Mouse (Mus musculus): ENCODE results near the gene Calml4. TPM values are rescaled to one million over a fixed set of nuclear protein-coding genes. Genes with fewer than 3 reads are reported as not detected.
"Not testable (repeated sequence)": the region's sequence is repeated elsewhere in the genome, so short reads cannot be mapped to it uniquely, and the experiment has no call there.

The Calml4 gene
- total and polyA plus RNA-seq, 3 experiments: not detected

DNA sequence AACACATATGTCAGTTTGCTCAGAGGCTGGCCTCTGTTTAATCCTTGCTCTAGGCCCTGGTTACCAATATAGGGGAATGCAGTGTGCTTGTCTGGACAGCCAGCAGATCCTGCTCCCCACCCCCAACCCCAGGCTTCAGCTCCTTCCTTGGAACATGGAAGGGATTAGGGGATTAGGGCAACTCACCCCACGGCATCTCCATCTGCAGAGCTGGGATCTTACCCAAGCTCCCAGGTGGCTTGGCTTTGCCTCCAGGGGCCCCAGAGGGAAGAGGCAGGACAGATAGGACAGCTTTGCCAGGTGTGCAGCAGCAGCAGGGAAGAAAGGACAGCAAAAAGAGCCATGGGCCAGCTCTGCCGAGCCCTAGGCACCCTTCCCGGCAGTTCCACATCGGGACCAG, 3.0 kb downstream of the Calml4 start:
- no peak overlapping the region for H3K27ac ChIP-seq (ENCODE audit: insufficient read depth, low read depth)
- no peak overlapping the region for H3K4me2 ChIP-seq (ENCODE audit: insufficient read depth, low read depth, poor library complexity, severe bottlenecking)
- DNase-seq (ENCODE audit: extremely low read depth): no peak
- H3K79me2 ChIP-seq (replicated peaks; ENCODE audit: control insufficient read depth, extremely low read depth, insufficient read depth, poor library complexity, severe bottlenecking): no peaks in the 10 kb centered on the region
- in situ Hi-C loops (cut with MboI; ENCODE audit: low pct_ligation_motif_present, low pct_unique_long_range_greater_than_20kb, low sequenced_read_pairs): no loop called here
- dilution Hi-C loops (cut with MboI; ENCODE audit: extremely low pct_ligation_motif_present, extremely low pct_unique_long_range_greater_than_20kb, low sequenced_read_pairs): no loop called here
- H3K9ac ChIP-seq (ENCODE audit: insufficient read depth, low read depth): no peak overlapping the region
- TF ChIP-seq CTCF (conservative IDR thresholded peaks at IDR 0.05 in 1 of 2, IDR thresholded peaks at IDR 0.05 in 1 of 2; ENCODE audit: low read depth in 2 of 2, low read length in 2 of 2) (no peak), MYC (IDR thresholded peaks at IDR 0.05; ENCODE audit: low read depth, low read length) (no peak), KAT2A (IDR thresholded peaks at IDR 0.05; ENCODE audit: insufficient replicate concordance, low read length) (no peak), NRF1 (IDR thresholded peaks at IDR 0.05; ENCODE audit: low read depth, low read length) (no peak), ELF1 (IDR thresholded peaks at IDR 0.05; ENCODE audit: low read depth, low read length) (no peak), ZMIZ1 (IDR thresholded peaks at IDR 0.05; ENCODE audit: low read depth, low read length) (no peak), GABPA (IDR thresholded peaks at IDR 0.05; ENCODE audit: insufficient replicate concordance, low read depth, low read length) (no peak), ZC3H11A (IDR thresholded peaks at IDR 0.05; ENCODE audit: low read depth, low read length) (no peak), MAFK (IDR thresholded peaks at IDR 0.05; ENCODE audit: insufficient replicate concordance, low read length) (no peak), EP300 (IDR thresholded peaks at IDR 0.05; ENCODE audit: low read length) (no peak), BHLHE40 (IDR thresholded peaks at IDR 0.05; ENCODE audit: low read depth, low read length) (no peak), MXI1 (IDR thresholded peaks at IDR 0.05; ENCODE audit: low read depth, low read length) (no peak), JUN (IDR thresholded peaks at IDR 0.05; ENCODE audit: insufficient read depth, low read depth, low read length) (no peak), TCF12 (IDR thresholded peaks at IDR 0.05; ENCODE audit: low read depth, low read length) (no peak), CHD1 (IDR thresholded peaks at IDR 0.05; ENCODE audit: low read depth, low read length) (no peak), E2F4 (IDR thresholded peaks at IDR 0.05; ENCODE audit: insufficient replicate concordance, low read depth, low read length) (no peak), NELFE (IDR thresholded peaks at IDR 0.05; ENCODE audit: low read depth, low read length) (no peak), USF1 (IDR thresholded peaks at IDR 0.05; ENCODE audit: low read depth, low read length) (no peak), SIN3A (IDR thresholded peaks at IDR 0.05; ENCODE audit: low read length) (no peak)
- H3K4me3 ChIP-seq (replicated peaks in 1 of 3; ENCODE audit: low read depth in 2 of 3, low read length in 2 of 3, poor library complexity in 1 of 3): no peak overlapping the region
- H3K4me1 ChIP-seq (ENCODE audit: control insufficient read depth in 1 of 2, insufficient read depth in 2 of 2): no peaks in the 10 kb centered on the region
- no peaks in the 10 kb centered on the region for H3K9me3 ChIP-seq (replicated peaks; ENCODE audit: low read length)
- H3K36me3 ChIP-seq (replicated peaks in 1 of 2; ENCODE audit: control insufficient read depth in 1 of 2, insufficient read depth in 1 of 2, low read length in 1 of 2): no peaks in the 10 kb centered on the region
- no peaks in the 10 kb centered on the region for H3K27me3 ChIP-seq (replicated peaks)

DNA sequence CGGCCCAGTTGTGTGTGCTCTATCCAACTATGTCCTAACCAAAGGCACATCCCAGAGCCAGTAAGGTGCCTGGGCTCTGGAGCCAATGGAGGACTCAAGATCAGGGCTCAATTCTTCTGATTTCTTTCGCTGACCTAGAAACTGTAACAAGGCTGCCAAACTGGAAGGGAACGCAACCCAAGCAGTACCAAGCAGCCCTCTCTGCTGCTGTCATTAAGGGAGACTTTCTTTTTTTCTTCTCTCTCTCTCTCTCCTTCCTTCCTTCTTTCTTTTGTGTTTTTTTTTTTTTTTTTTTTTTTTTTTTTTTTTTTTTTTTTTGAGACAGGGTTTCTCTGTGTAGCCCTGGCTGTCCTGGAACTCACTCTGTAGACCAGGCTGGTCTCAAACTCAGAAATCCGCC, 11.4 kb downstream of the Calml4 start:
- H3K4me2 ChIP-seq (ENCODE audit: insufficient read depth, low read depth, poor library complexity, severe bottlenecking); H3K9me3 ChIP-seq (replicated peaks; ENCODE audit: low read length); H3K9ac ChIP-seq (ENCODE audit: insufficient read depth, low read depth); DNase-seq (ENCODE audit: extremely low read depth); H3K79me2 ChIP-seq (replicated peaks; ENCODE audit: control insufficient read depth, extremely low read depth, insufficient read depth, poor library complexity, severe bottlenecking); H3K36me3 ChIP-seq (replicated peaks in 1 of 2; ENCODE audit: control insufficient read depth in 1 of 2, insufficient read depth in 1 of 2, low read length in 1 of 2); H3K27ac ChIP-seq (ENCODE audit: insufficient read depth, low read depth); dilution Hi-C loops (cut with MboI; ENCODE audit: extremely low pct_ligation_motif_present, extremely low pct_unique_long_range_greater_than_20kb, low sequenced_read_pairs); in situ Hi-C loops (cut with MboI; ENCODE audit: low pct_ligation_motif_present, low pct_unique_long_range_greater_than_20kb, low sequenced_read_pairs); H3K27me3 ChIP-seq (replicated peaks); H3K4me1 ChIP-seq (ENCODE audit: control insufficient read depth in 1 of 2, insufficient read depth in 2 of 2); H3K4me3 ChIP-seq (replicated peaks in 1 of 3; ENCODE audit: low read depth in 2 of 3, low read length in 2 of 3, poor library complexity in 1 of 3): not testable (repeated sequence)
